Mouse (Mus musculus) CH12.LX (cell line): ENCODE measurements around the gene Fbl. TPM values are rescaled to one million over a fixed set of nuclear protein-coding genes. Genes with fewer than 3 reads are reported as not detected.

ENCODE experiments used
- DNase-seq: peaks from one replicate; pipeline ENCODE4 v3.0.0-alpha.2; 2013; ENCODE audit errors: extremely low read depth
- H3K27ac ChIP-seq: 2 replicates; pipeline ENCODE4 v1.5.1; 2012; ENCODE audit warnings: low read depth, mild to moderate bottlenecking, control low read depth, moderate library complexity; ENCODE audit not compliant: insufficient read depth
- H3K27me3 ChIP-seq: replicated peaks from 2 replicates; pipeline ENCODE3; 2012; ENCODE audit warnings: inconsistent platforms
- H3K36me3 ChIP-seq, 2 experiments: replicated peaks in 1 of 2; 2 replicates each; pipeline versions ENCODE3 to v1.6.1; 2012; ENCODE audit warnings: inconsistent platforms in 1 of 2, low read length in 1 of 2, mild to moderate bottlenecking in 1 of 2, mixed read lengths in 1 of 2, moderate library complexity in 1 of 2; ENCODE audit not compliant: control insufficient read depth in 1 of 2, insufficient read depth in 1 of 2
- H3K4me1 ChIP-seq, 2 experiments: 2 replicates each; pipeline ENCODE4 v1.6.1; 2012; ENCODE audit warnings: inconsistent platforms in 1 of 2, moderate library complexity in 1 of 2; ENCODE audit not compliant: insufficient read depth in 2 of 2, control insufficient read depth in 1 of 2
- H3K4me2 ChIP-seq: 2 replicates; pipeline ENCODE4 v1.6.1; 2012; ENCODE audit warnings: low read depth, mild to moderate bottlenecking, control low read depth; ENCODE audit not compliant: poor library complexity, insufficient read depth, severe bottlenecking
- H3K4me3 ChIP-seq, 3 experiments: fragments of 150-350 bp in 1 of 3; sonication (generic) in 1 of 3; replicated peaks in 1 of 3; 2 replicates each; pipeline versions ENCODE3 to v1.5.1; 2011 to 2012; ENCODE audit warnings: low read depth in 2 of 3, low read length in 2 of 3, mild to moderate bottlenecking in 2 of 3, moderate library complexity in 2 of 3, control low read depth in 1 of 3, improper control_type of control experiment in 1 of 3, inconsistent platforms in 1 of 3, mixed read lengths in 1 of 3; ENCODE audit not compliant: poor library complexity in 1 of 3
- H3K79me2 ChIP-seq: replicated peaks from 2 replicates; pipeline ENCODE4 v1.6.1; 2012; ENCODE audit warnings: mild to moderate bottlenecking, moderate library complexity; ENCODE audit not compliant: control insufficient read depth, poor library complexity, insufficient read depth, severe bottlenecking; ENCODE audit errors: extremely low read depth
- H3K9ac ChIP-seq: 2 replicates; pipeline ENCODE4 v1.6.1; 2012; ENCODE audit warnings: low read depth, mild to moderate bottlenecking, control low read depth, moderate library complexity; ENCODE audit not compliant: insufficient read depth
- H3K9me3 ChIP-seq: replicated peaks from 2 replicates; pipeline ENCODE3; 2012; ENCODE audit warnings: low read length, inconsistent platforms, mixed read lengths
- CHD1 ChIP-seq: IDR thresholded peaks from 2 replicates; pipeline ENCODE4 v1.6.1; 2012; ENCODE audit warnings: low read depth, low read length, improper control_type of control experiment, inconsistent platforms
- CHD2 ChIP-seq: IDR thresholded peaks from 2 replicates; pipeline ENCODE4 v1.6.1; 2011; ENCODE audit warnings: low read length, improper control_type of control experiment
- CTCF ChIP-seq, 2 experiments: IDR thresholded peaks in 1 of 2; conservative IDR thresholded peaks in 1 of 2; 2 replicates each; pipeline ENCODE4 v1.5.1; 2011 to 2012; ENCODE audit warnings: low read depth in 2 of 2, low read length in 2 of 2, improper control_type of control experiment in 1 of 2, inconsistent platforms in 1 of 2, mild to moderate bottlenecking in 1 of 2, moderate library complexity in 1 of 2
- E2F4 ChIP-seq: IDR thresholded peaks from 2 replicates; pipeline ENCODE4 v1.6.1; 2011; ENCODE audit warnings: low read depth, low read length, improper control_type of control experiment; ENCODE audit not compliant: insufficient replicate concordance
- ELF1 ChIP-seq: IDR thresholded peaks from 2 replicates; pipeline ENCODE4 v1.6.1; 2014; ENCODE audit warnings: low read depth, mild to moderate bottlenecking, inconsistent platforms, low read length, improper control_type of control experiment
- EP300 ChIP-seq: IDR thresholded peaks from 2 replicates; pipeline ENCODE4 v1.6.1; 2011; ENCODE audit warnings: low read length, improper control_type of control experiment
- ETS1 ChIP-seq: conservative IDR thresholded peaks from 2 replicates; pipeline ENCODE4 v1.6.1; 2012; ENCODE audit warnings: low read depth, mild to moderate bottlenecking, inconsistent platforms, low read length, improper control_type of control experiment, moderate library complexity
- IRF4 ChIP-seq: IDR thresholded peaks from 2 replicates; pipeline ENCODE4 v1.6.1; 2014; ENCODE audit warnings: low read depth, mild to moderate bottlenecking, inconsistent platforms, low read length, improper control_type of control experiment
- KAT2A ChIP-seq: IDR thresholded peaks from 2 replicates; pipeline ENCODE4 v1.6.1; 2012; ENCODE audit warnings: low read length, improper control_type of control experiment, inconsistent platforms; ENCODE audit not compliant: insufficient replicate concordance
- MAFK ChIP-seq: IDR thresholded peaks from 2 replicates; pipeline ENCODE4 v1.6.1; 2011; ENCODE audit warnings: low read length, improper control_type of control experiment; ENCODE audit not compliant: insufficient replicate concordance
- MAZ ChIP-seq: IDR thresholded peaks from 2 replicates; pipeline ENCODE4 v1.6.1; 2012; ENCODE audit warnings: low read depth, mild to moderate bottlenecking, inconsistent platforms, low read length, improper control_type of control experiment, moderate library complexity
- MXI1 ChIP-seq: IDR thresholded peaks from 2 replicates; pipeline ENCODE4 v1.6.1; 2011; ENCODE audit warnings: mild to moderate bottlenecking, low read depth, low read length, improper control_type of control experiment
- MYC ChIP-seq: IDR thresholded peaks from 2 replicates; pipeline ENCODE4 v1.6.1; 2011; ENCODE audit warnings: low read depth, mild to moderate bottlenecking, improper control_type of control experiment, low read length
- NRF1 ChIP-seq: IDR thresholded peaks from 2 replicates; pipeline ENCODE4 v1.6.1; 2014; ENCODE audit warnings: low read depth, mild to moderate bottlenecking, inconsistent platforms, low read length, improper control_type of control experiment, moderate library complexity
- PAX5 ChIP-seq: IDR thresholded peaks from 2 replicates; pipeline ENCODE4 v1.6.1; 2012; ENCODE audit warnings: low read length, inconsistent platforms, mixed read lengths
- POLR2AphosphoS2 ChIP-seq: IDR thresholded peaks from 2 replicates; pipeline ENCODE4 v1.6.1; 2011; ENCODE audit warnings: low read depth, low read length, improper control_type of control experiment
- RAD21 ChIP-seq: IDR thresholded peaks from 2 replicates; pipeline ENCODE4 v1.6.1; 2011; ENCODE audit warnings: low read depth, mild to moderate bottlenecking, low read length, improper control_type of control experiment, moderate library complexity
- SMC3 ChIP-seq: IDR thresholded peaks from 2 replicates; pipeline ENCODE4 v1.6.1; 2011; ENCODE audit warnings: low read depth, low read length, improper control_type of control experiment
- TBP ChIP-seq: conservative IDR thresholded peaks from 2 replicates; pipeline ENCODE4 v1.6.1; 2011; ENCODE audit warnings: low read depth, low read length, improper control_type of control experiment
- UBTF ChIP-seq: IDR thresholded peaks from 2 replicates; pipeline ENCODE4 v1.6.1; 2012; ENCODE audit warnings: low read depth, mild to moderate bottlenecking, inconsistent platforms, low read length, improper control_type of control experiment, moderate library complexity
- USF2 ChIP-seq: conservative IDR thresholded peaks from 2 replicates; pipeline ENCODE4 v1.6.1; 2011; ENCODE audit warnings: low read depth, low read length, improper control_type of control experiment
- ZMIZ1 ChIP-seq: IDR thresholded peaks from 2 replicates; pipeline ENCODE4 v1.6.1; 2012; ENCODE audit warnings: low read depth, mild to moderate bottlenecking, inconsistent platforms, low read length, improper control_type of control experiment
- dilution Hi-C: fragments of 300-500 bp; cut with MboI; formaldehyde crosslinking; loops from 2 replicates; pipeline ENCODE4 v1.14.3; 2020; ENCODE audit warnings: low sequenced_read_pairs; ENCODE audit not compliant: extremely low pct_unique_long_range_greater_than_20kb, extremely low pct_ligation_motif_present
- in situ Hi-C: fragments of 300-500 bp; cut with MboI; formaldehyde crosslinking; loops from 3 replicates; pipeline ENCODE4 v1.14.3; 2019; ENCODE audit warnings: low sequenced_read_pairs, low pct_ligation_motif_present, low pct_unique_long_range_greater_than_20kb, mixed read lengths
- polyA plus RNA-seq: library from polyadenylated mRNA; unstranded; fragments of >175 nt; gene quantifications from 2 replicates; pipeline ENCODE4 v1.2.1, GENCODE M21; 2012; ENCODE audit warnings: low read depth; ENCODE audit not compliant: insufficient read length
- total RNA-seq, 2 experiments: library from RNA; depleted of rRNA; stranded (reverse); fragments of 300-350 nt in 1 of 2; fragments of >200 nt in 1 of 2; gene quantifications; 2 replicates each; pipeline ENCODE4 v1.2.3; 2012 to 2014

Fbl gene
- total and polyA plus RNA-seq, 3 experiments, result 151 to 426 (median 180) TPM

DNA sequence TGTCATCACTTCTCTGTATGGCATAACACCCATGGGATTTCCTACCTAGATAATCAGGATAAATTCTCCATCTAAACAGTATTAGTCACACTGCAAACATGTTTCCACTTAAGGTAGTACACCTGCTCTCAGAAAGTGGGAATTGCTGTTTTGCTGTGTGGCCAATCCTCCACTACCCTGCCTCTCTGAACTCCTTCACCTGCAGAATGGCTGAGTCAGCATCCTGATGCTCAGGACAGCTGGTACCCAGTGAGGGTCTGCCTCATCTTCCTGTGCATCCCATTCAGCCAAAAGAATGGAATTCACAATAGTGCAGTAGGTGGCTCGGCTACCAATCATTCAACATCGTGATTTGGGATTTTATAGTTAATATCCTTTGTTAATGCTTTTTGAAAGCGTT is 9.6 kb upstream of the Fbl start:
- in situ Hi-C loops (loop anchor here (10.0 kb wide), 1 partner anchor 105 kb away; the partner anchor contains the start of gene Psmc4), dilution Hi-C loops (no loop called here)
- Histone ChIP-seq H3K4me1 (peaks cover 0 to 5% of the 10 kb centered on the region in 2 experiments; a peak in 2 of 4 replicates), H3K79me2 (no peaks in the 10 kb centered on the region), H3K27ac (no peak overlapping the region), H3K27me3 (peaks cover 47% of the 10 kb centered on the region), H3K9me3 (no peaks in the 10 kb centered on the region), H3K4me2 (no peak overlapping the region), H3K36me3 (no peaks in the 10 kb centered on the region), H3K4me3 (no peak overlapping the region), H3K9ac (no peak overlapping the region)
- TF ChIP-seq E2F4 (no peak), MAFK (peak; percentile 79; the same call in 1 of the 2 replicates)
- no peak for DNase-seq

DNA sequence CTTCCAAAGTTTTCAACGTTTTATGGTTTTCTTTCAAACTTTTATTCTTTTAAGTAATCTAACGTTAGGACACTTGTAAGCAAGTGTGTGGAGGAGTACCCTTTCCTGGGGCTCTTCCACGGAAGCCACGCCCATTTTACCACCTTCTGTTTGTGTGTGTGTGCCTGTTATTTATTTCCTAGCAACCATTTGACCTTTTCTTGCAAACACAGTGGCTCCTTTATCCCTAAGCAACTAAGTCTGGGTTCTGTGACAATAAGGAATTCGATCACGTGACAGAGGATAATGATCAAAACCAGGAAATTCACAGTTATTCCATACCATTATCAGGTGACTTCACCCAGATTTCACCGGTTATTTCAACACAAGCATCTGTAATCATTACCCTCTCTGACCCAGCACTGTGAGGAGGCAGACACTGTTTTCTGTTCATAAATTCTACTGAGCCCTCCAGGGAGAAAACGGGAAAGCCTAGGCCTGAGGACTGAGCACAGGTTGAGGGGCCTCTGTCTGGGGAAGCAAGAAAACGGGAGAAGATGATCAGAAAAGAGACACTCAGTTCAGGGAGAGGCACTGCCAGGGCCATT is 8.3 kb upstream of the Fbl start:
- H3K27me3 ChIP-seq, result peaks cover 40% of the 10 kb centered on the region
- H3K27ac ChIP-seq, result no peak overlapping the region
- peaks cover 7% of the 10 kb centered on the region for H3K9me3 ChIP-seq
- H3K4me1 ChIP-seq, result peaks cover 0 to 5% of the 10 kb centered on the region in 2 experiments; a peak in 2 of 4 replicates
- no peak for DNase-seq
- H3K4me2 ChIP-seq, result no peak overlapping the region
- H3K9ac ChIP-seq, result no peak overlapping the region
- dilution Hi-C loops, result no loop called here
- TF ChIP-seq CTCF (conservative IDR thresholded peaks at IDR 0.05 in 1 of 2, IDR thresholded peaks at IDR 0.05 in 1 of 2; ENCODE audit: low read depth in 2 of 2, low read length in 2 of 2), result no peak
- no peak for TF ChIP-seq SMC3
- TF ChIP-seq EP300, result no peak
- TF ChIP-seq ZMIZ1, result no peak
- no peak for TF ChIP-seq UBTF
- no peak for TF ChIP-seq CHD1
- TF ChIP-seq RAD21, result no peak
- no peak for TF ChIP-seq IRF4
- TF ChIP-seq ELF1, result no peak
- TF ChIP-seq KAT2A, result no peak
- no peak for TF ChIP-seq POLR2AphosphoS2
- no peak for TF ChIP-seq TBP
- TF ChIP-seq USF2, result no peak
- TF ChIP-seq ETS1, result no peak
- TF ChIP-seq NRF1, result no peak
- TF ChIP-seq MYC, result no peak
- TF ChIP-seq PAX5, result no peak
- no peak for TF ChIP-seq CHD2
- no peak for TF ChIP-seq MXI1
- TF ChIP-seq MAZ, result no peak
- in situ Hi-C loops, result loop anchor here (10.0 kb wide), 1 partner anchor 106 kb away; the partner anchor contains the start of gene Psmc4
- H3K79me2 ChIP-seq, result no peaks in the 10 kb centered on the region
- H3K36me3 ChIP-seq, result no peaks in the 10 kb centered on the region
- H3K4me3 ChIP-seq, result no peak overlapping the region
